Mouse (Mus musculus): ENCODE results near the gene Btg2. TPM values are rescaled to one million over a fixed set of nuclear protein-coding genes. Genes with fewer than 3 reads are reported as not detected.

Gene Btg2
- polyA plus RNA-seq, 1 experiment from 2014 or later, result 37.2 TPM

DNA sequence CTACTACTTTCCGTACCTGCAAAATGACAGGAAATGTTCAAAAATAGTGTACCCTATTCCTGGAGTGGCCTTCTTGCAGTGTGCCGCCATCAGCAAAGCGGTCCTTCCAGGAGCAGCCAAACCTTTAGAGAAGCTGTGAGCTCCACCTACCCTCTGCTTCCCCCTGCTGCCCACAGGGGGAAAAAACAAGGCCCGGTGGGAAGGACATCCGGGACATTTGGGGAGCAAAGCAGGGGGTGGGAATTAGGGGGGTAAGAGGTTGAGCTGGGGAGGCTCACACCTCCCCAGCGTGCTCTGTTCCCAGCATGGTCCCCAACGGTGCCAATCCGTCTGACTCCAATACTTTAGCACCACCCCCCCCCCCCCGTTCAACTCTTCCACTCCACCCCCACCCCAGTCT, 32.9 kb downstream of the Btg2 start:
- Histone ChIP-seq H3K36me3 (replicated peaks) (no peaks in the 10 kb centered on the region), H3K4me3 (peak overlapping the region; percentile 24), H3K4me2 (peak overlapping the region; percentile 55), H3K27me3 (replicated peaks) (no peaks in the 10 kb centered on the region), H3K27ac (no peak overlapping the region), H3K4me1 (peaks cover 17% of the 10 kb centered on the region), H3K9ac (0 out of 2 replicates have a peak overlapping the region, but pooled peaks have one; percentile 25), H3K9me3 (no peaks in the 10 kb centered on the region)
- ATAC-seq (replicated peaks), result peak; percentile 67
- 3% methylated on average over 9 of the region's 9 CpGs for WGBS

DNA sequence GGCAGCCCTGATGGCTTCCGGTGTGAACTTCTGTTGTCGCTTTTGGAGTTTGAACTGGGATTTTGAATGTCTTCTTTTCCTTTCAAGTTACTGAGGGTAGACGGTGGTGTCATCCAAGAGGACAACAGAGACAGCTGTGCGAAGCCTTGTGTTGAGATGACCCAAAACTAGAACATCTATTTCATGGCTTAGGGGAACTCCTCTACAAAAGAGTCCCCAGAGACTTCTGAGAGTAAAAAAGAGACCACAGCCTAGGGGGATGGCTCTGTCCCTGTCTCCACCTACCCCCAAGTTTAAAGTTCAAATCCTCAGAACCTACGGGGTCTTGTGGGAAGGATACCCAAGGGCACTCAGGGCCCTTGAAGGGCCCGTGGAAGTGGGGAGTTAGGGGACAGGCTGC, 34.1 kb downstream of the Btg2 start:
- ATAC-seq (replicated peaks), result no peak
- 96% methylated on average over 6 of the region's 6 CpGs for WGBS
- no peaks in the 10 kb centered on the region for H3K27me3 ChIP-seq (replicated peaks)
- peaks cover 17% of the 10 kb centered on the region for H3K4me1 ChIP-seq
- no peaks in the 10 kb centered on the region for H3K36me3 ChIP-seq (replicated peaks)
- no peak overlapping the region for H3K4me2 ChIP-seq
- no peaks in the 10 kb centered on the region for H3K9me3 ChIP-seq
- no peak overlapping the region for H3K9ac ChIP-seq
- no peak overlapping the region for H3K4me3 ChIP-seq
- H3K27ac ChIP-seq, result no peak overlapping the region

DNA sequence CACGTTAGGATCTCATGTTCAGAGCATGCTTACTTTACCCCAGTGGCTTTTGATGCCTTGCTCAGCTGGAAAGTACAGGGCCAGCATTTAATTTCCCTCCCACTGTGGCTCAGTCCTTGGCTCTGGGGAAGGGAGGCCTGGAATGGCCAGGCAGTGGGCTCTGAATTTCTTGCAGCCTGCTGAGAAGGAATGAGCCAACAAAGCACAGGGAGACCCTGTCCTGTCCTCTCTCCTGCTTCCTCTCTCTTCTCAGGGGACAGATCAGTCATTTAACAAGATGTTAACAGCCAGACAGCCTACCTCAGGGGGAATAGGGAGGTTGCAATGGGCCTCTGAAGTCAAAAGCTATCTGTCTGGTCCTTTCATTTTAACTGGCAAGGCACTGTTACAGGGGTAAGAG, 36.6 kb downstream of the Btg2 start:
- 14% methylated on average over 1 of the region's 1 CpGs for WGBS
- no peak for ATAC-seq (replicated peaks)
- H3K4me3 ChIP-seq, result no peak overlapping the region
- no peak overlapping the region for H3K9ac ChIP-seq
- H3K27ac ChIP-seq, result no peak overlapping the region
- H3K4me2 ChIP-seq, result no peak overlapping the region
- no peaks in the 10 kb centered on the region for H3K9me3 ChIP-seq
- H3K4me1 ChIP-seq, result peaks cover 17% of the 10 kb centered on the region
- no peaks in the 10 kb centered on the region for H3K27me3 ChIP-seq (replicated peaks)
- no peaks in the 10 kb centered on the region for H3K36me3 ChIP-seq (replicated peaks)

DNA sequence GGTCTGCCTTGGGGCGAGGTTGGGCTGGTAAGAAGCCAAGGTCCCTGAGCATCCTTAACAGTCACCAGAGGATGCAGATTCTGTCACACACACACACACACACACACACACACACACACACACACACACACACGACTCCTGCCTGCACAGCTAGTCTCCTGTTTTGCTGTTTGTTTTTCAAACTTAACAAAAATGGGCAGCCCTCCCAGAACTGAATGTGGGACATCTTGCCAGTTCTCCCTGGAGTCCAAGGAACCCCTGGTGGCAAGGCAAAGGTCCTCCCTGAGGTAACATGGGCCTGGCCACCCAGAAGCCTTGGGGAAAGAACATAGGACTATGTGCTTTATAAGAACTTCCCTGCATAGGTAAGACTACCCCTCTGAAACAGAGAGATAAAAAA, 37.0 kb downstream of the Btg2 start:
- Histone ChIP-seq H3K4me3 (no peak overlapping the region), H3K27me3 (replicated peaks) (no peaks in the 10 kb centered on the region), H3K27ac (no peak overlapping the region), H3K36me3 (replicated peaks) (no peaks in the 10 kb centered on the region), H3K4me2 (no peak overlapping the region), H3K9me3 (no peaks in the 10 kb centered on the region), H3K4me1 (peaks cover 17% of the 10 kb centered on the region), H3K9ac (no peak overlapping the region)
- no peak for ATAC-seq (replicated peaks)
- 44% methylated on average over 2 of the region's 2 CpGs for WGBS

DNA sequence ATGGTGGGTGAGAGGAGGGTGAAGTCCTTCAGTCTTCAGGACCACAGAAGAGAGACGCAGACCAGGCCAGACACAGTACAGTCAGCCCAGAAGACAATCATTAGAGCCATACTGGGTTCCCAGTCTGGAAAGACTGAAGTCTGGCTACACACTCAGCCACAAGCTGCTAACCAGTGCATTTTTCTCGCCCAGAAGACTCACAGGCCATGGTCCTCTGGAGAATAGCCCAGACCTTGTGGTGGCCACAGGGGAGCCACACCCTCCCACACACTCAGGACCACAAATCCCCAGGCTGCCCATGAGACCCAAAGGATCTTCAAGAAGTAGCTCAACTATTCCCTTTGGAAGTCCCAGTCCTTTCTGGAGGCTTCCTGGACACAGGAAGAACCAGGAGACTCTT, 39.6 kb downstream of the Btg2 start:
- no peak for ATAC-seq (replicated peaks)

DNA sequence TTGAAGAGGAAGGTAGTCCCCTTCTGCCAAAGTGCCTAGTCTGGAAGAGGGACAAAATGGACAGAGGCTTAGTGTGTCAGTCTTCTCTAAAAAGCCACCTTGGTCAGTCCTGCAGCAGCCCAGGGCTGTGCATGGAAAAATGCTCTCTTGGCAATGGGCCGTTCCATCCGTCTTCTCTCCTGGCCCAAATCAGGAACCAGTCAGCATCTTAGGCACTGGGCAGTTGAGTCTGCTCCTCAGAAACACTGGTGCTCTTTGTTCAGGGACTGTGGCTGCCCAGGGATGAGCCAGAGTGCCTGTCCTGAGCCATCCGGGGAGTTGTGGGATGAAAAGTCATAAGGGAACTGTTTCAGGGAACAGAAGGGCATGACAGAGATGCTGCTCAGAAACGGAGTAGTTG, 40.6 kb downstream of the Btg2 start:
- H3K9me3 ChIP-seq, result no peaks in the 10 kb centered on the region
- H3K4me2 ChIP-seq, result no peak overlapping the region
- H3K36me3 ChIP-seq (replicated peaks), result no peaks in the 10 kb centered on the region
- peaks cover 6% of the 10 kb centered on the region for H3K4me1 ChIP-seq
- H3K9ac ChIP-seq, result no peak overlapping the region
- H3K27ac ChIP-seq, result no peak overlapping the region
- H3K4me3 ChIP-seq, result no peak overlapping the region
- no peaks in the 10 kb centered on the region for H3K27me3 ChIP-seq (replicated peaks)
- ATAC-seq (replicated peaks), result no peak
- 89% methylated on average over 4 of the region's 4 CpGs for WGBS

More for the DNA sequence above, 39.6 kb downstream of the Btg2 start:
- Histone ChIP-seq H3K9me3 (no peaks in the 10 kb centered on the region), H3K9ac (no peak overlapping the region), H3K4me1 (peaks cover 9% of the 10 kb centered on the region), H3K36me3 (replicated peaks) (no peaks in the 10 kb centered on the region), H3K27ac (no peak overlapping the region), H3K27me3 (replicated peaks) (no peaks in the 10 kb centered on the region), H3K4me2 (no peak overlapping the region), H3K4me3 (no peak overlapping the region)
- 85% methylated on average over 2 of the region's 2 CpGs for WGBS

DNA sequence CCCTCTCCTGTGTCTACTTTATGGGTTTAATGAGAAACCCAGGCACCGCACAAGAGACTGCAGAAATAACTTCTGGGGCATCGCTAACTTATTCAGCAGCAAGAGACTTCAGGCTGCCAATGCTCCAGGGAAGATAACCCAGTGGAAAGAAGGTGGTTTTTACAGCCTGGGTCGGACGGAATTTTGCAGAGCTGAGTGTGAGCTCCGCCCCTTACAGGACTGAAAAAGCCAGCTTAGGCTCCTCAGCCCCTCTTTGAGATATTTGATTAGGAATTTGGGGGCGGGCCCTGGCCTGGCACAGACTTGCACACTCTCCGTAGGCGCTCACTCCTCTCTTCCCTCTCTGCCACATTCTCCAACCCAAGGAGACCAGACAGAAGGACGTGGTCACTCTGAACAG, 41.7 kb downstream of the Btg2 start, which contains the start of gene Fmod:
Gene Fmod, plus strand, starts transcription at position 83 of the 400 bp plus-strand sequence.
- Histone ChIP-seq H3K36me3 (replicated peaks) (no peaks in the 10 kb centered on the region), H3K4me1 (no peaks in the 10 kb centered on the region), H3K4me2 (no peak within 1 kb of the TSS), H3K9me3 (no peaks in the 10 kb centered on the region), H3K27ac (no peak within 1 kb of the TSS), H3K9ac (no peak within 1 kb of the TSS), H3K27me3 (replicated peaks) (no peaks in the 10 kb centered on the region), H3K4me3 (no peak within 1 kb of the TSS)
- 50% methylated on average over 9 of the region's 9 CpGs for WGBS
- ATAC-seq (replicated peaks), result no peak

DNA sequence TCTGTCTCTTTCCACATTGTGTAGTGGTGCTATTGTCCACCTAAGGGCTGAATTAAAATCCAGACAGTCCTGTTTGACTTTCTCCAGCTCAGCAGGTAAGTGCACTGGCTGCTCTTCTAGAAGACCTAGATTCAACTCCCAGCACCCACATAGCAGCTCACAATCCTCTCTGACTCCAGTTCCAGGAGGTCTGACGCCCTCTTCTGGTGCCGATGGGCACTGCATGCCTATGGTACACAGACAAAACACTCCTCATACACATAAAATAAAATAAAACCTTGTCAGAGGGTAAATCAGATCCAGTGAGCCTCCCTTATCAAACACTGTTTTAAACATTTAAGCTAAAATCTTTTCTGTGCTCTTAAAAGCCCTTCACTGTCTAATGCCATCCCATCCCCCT, 42.4 kb downstream of the Btg2 start:
- Histone ChIP-seq H3K4me3 (no peak overlapping the region), H3K9me3 (no peaks in the 10 kb centered on the region), H3K9ac (no peak overlapping the region), H3K27me3 (replicated peaks) (no peaks in the 10 kb centered on the region), H3K4me1 (no peaks in the 10 kb centered on the region), H3K4me2 (no peak overlapping the region), H3K27ac (no peak overlapping the region), H3K36me3 (replicated peaks) (no peaks in the 10 kb centered on the region)
- WGBS, result 61% methylated on average over 2 of the region's 2 CpGs
- no peak for ATAC-seq (replicated peaks)

DNA sequence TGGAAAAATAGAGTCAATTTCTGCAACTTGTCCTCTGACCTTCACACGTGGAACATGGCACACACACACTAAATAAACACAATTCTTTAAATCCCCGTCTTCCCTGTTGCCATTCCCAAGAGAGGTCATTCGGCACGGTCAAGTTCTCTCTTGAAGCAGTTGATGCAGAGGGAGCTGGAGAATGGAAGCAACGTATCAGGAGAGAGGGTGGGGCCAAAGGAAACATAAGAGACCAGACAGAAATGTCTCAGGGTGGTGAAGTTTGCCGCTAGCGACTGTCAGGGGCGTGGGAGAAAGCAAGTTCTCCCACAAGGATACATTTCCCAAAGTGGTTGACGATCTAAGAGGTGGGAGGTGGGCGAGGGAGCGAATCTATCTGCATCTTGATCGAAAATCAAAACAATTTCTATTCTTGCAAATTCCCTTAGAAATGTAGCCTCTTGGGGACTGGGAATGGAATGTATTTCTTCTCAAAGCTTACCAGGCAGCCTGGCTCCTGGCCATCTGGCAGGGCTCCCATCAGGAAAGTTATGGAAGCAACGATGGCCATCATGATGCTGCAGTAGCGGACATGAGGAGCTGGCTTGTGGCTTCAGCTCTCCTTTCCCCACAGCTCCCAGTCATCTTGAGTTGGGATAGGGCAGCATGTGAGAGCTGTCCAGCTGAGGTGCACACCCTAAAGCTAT, 50.6 kb downstream of the Btg2 start:
- 81% methylated on average over 14 of the region's 14 CpGs for WGBS
- Histone ChIP-seq H3K9ac (no peak overlapping the region), H3K9me3 (no peaks in the 10 kb centered on the region), H3K27ac (no peak overlapping the region), H3K4me3 (no peak overlapping the region), H3K27me3 (replicated peaks) (no peaks in the 10 kb centered on the region), H3K4me1 (no peaks in the 10 kb centered on the region), H3K36me3 (replicated peaks) (no peaks in the 10 kb centered on the region), H3K4me2 (no peak overlapping the region)
- ATAC-seq (replicated peaks), result no peak

DNA sequence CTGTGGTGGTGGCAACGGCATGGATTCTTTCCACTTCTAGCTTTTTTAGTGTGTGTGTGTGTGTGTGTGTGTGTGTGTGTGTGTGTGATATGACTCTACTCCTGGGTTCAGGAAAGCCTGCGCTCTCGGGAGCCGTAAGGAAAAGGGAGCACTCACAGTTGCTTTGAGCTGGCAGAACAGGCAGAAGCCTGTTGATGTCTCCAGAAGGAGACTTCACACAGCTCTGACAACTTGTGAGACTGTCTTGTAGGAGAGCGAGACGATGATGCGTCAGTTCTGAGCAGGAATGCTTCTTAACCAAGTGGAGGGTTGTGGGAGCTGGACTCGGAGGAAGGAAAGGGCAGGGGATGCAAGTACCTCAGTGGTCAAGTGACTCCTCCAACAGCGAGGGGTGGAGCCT, 52.2 kb downstream of the Btg2 start:
- H3K27ac ChIP-seq, result no peak overlapping the region
- no peaks in the 10 kb centered on the region for H3K27me3 ChIP-seq (replicated peaks)
- whole genome bisulfite sequencing, result 86% methylated on average over 9 of the region's 9 CpGs
- H3K4me1 ChIP-seq, result no peaks in the 10 kb centered on the region
- no peak for ATAC-seq (replicated peaks)
- no peak overlapping the region for H3K9ac ChIP-seq
- no peak overlapping the region for H3K4me2 ChIP-seq
- H3K9me3 ChIP-seq, result no peaks in the 10 kb centered on the region
- H3K36me3 ChIP-seq (replicated peaks), result no peaks in the 10 kb centered on the region
- no peak overlapping the region for H3K4me3 ChIP-seq

DNA sequence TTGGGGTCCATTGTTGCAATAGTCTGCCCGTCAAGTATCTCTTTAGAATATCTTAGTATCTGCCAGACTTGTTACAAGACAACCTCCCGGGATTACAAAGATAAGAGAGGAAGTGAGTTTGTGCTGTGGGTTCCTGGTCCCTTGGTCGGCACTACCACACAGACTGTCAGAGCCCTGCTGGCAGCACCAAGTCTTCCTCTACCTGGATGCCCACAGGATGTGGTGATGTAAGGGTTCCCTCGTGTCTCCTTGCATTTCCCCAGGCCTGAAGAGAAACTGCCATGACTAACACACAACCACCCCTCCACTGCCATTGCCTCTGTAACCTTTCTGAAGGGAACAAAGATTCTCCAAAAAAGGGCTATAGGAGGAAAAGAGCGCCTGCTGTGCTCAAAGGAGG, 52.9 kb downstream of the Btg2 start:
- no peaks in the 10 kb centered on the region for H3K27me3 ChIP-seq (replicated peaks)
- no peaks in the 10 kb centered on the region for H3K9me3 ChIP-seq
- H3K4me1 ChIP-seq, result no peaks in the 10 kb centered on the region
- ATAC-seq (replicated peaks), result no peak
- H3K9ac ChIP-seq, result no peak overlapping the region
- no peaks in the 10 kb centered on the region for H3K36me3 ChIP-seq (replicated peaks)
- 73% methylated on average over 5 of the region's 5 CpGs for WGBS
- no peak overlapping the region for H3K27ac ChIP-seq
- H3K4me3 ChIP-seq, result no peak overlapping the region
- no peak overlapping the region for H3K4me2 ChIP-seq

All from midbrain, embryonic 15.5 days (tissue).